Mouse (Mus musculus) liver, embryonic 14.5 days (tissue): ENCODE data around the gene Mrpl33. TPM values are rescaled to one million over a fixed set of nuclear protein-coding genes. Genes with fewer than 3 reads are reported as not detected.
"Not testable (repeated sequence)": the region's sequence is repeated elsewhere in the genome, so short reads cannot be mapped to it uniquely, and the experiment has no call there.

ENCODE experiments used
- ATAC-seq: fragments of 200-750 bp; cut with Nextera tagmentation; 2 replicates; pipeline ENCODE4 v1.8.0; 2017; ENCODE audit warnings: moderate number of reproducible peaks, mild to moderate bottlenecking, moderate library complexity; ENCODE audit not compliant: insufficient read depth
- DNase-seq, 3 experiments: peaks; one replicate each; pipeline ENCODE4 v3.0.0-alpha.2; 2012 to 2013; ENCODE audit warnings: low read depth in 3 of 3, low spot score in 3 of 3
- H3K27ac ChIP-seq: fragments of 300-500 bp; sonication (generic); 2 replicates; pipeline ENCODE4 v1.5.1; 2014; ENCODE audit warnings: moderate library complexity, mild to moderate bottlenecking, control low read depth, inconsistent platforms
- H3K27me3 ChIP-seq: fragments of 300-500 bp; sonication (generic); 2 replicates; pipeline ENCODE4 v1.6.1; 2014; ENCODE audit warnings: mild to moderate bottlenecking, low read length, moderate library complexity; ENCODE audit not compliant: control insufficient read depth, insufficient read depth
- H3K36me3 ChIP-seq: fragments of 300-500 bp; sonication (generic); replicated peaks from 2 replicates; pipeline ENCODE4 v1.6.1; 2014; ENCODE audit warnings: low read depth; ENCODE audit not compliant: control insufficient read depth, insufficient read depth
- H3K4me1 ChIP-seq, 2 experiments: fragments of 200-500 bp in 1 of 2; fragments of 300-500 bp in 1 of 2; sonication (generic) in 1 of 2; replicated peaks; 2 replicates each; pipeline ENCODE4 v1.6.1; 2012 to 2014; ENCODE audit warnings: antibody characterized with exemption in 1 of 2, inconsistent platforms in 1 of 2, low read length in 1 of 2; ENCODE audit not compliant: control insufficient read depth in 2 of 2, insufficient read depth in 2 of 2
- H3K4me2 ChIP-seq: fragments of 300-500 bp; sonication (generic); 2 replicates; pipeline ENCODE4 v1.6.1; 2014; ENCODE audit warnings: low read depth, mild to moderate bottlenecking, control low read depth, moderate library complexity
- H3K4me3 ChIP-seq, 2 experiments: fragments of 200-500 bp in 1 of 2; fragments of 300-500 bp in 1 of 2; sonication (generic) in 1 of 2; 2 replicates each; pipeline ENCODE4 v1.5.1; 2012 to 2014; ENCODE audit warnings: low read depth in 2 of 2, low read length in 2 of 2, mild to moderate bottlenecking in 2 of 2, control low read depth in 1 of 2, inconsistent platforms in 1 of 2, moderate library complexity in 1 of 2; ENCODE audit not compliant: insufficient read depth in 1 of 2
- H3K9ac ChIP-seq: fragments of 300-500 bp; sonication (generic); replicated peaks from 2 replicates; pipeline ENCODE4 v1.6.1; 2014; ENCODE audit warnings: mild to moderate bottlenecking, control low read depth, moderate library complexity
- H3K9me3 ChIP-seq: fragments of 300-500 bp; sonication (generic); 2 replicates; pipeline ENCODE4 v1.6.1; 2016; ENCODE audit warnings: low read length, mixed read lengths; ENCODE audit not compliant: control insufficient read depth
- CTCF ChIP-seq: IDR thresholded peaks from 2 replicates; pipeline ENCODE4 v1.5.1; 2016; ENCODE audit warnings: antibody characterized with exemption, low read depth, control low read depth
- EP300 ChIP-seq: IDR thresholded peaks from 2 replicates; pipeline ENCODE4 v1.6.1; 2016; ENCODE audit warnings: antibody characterized with exemption, low read depth
- WGBS: fragments of 180-500 bp; shearing (Covaris S2); extraction: QIAGEN DNeasy Blood & Tissue Kit; methylation state at CpG from one replicate; pipeline ENCODE4 v1.1.7; 2014; ENCODE audit not compliant: insufficient replicate concordance; 5-methylcytosine and 5-hydroxymethylcytosine counted together
- polyA plus RNA-seq, 2 experiments: library from polyadenylated mRNA; depleted of rRNA in 1 of 2; stranded (reverse) in 1 of 2; unstranded in 1 of 2; fragments of >200 nt; fragmentation: Nextera tagmentation in 1 of 2; extraction: Ambion mirVana in 1 of 2; gene quantifications; 2 replicates each; pipeline versions ENCODE4 v1.2.1 to v1.2.3; 2012 to 2014

Gene Mrpl33
- polyA plus RNA-seq, 2 experiments = 80.0 to 219 TPM

GRCm38 (mm10) chr5:31627117-31627516, 30.4 kb downstream of the Mrpl33 start:
- WGBS = 51% methylated on average over 3 of the region's 3 CpGs
- no peak overlapping the region for H3K4me2 ChIP-seq

GRCm38 (mm10) chr5:31627562-31628526, 31.1 kb downstream of the Mrpl33 start:
- Histone ChIP-seq H3K27me3 (no peaks in the 10 kb centered on the region), H3K4me3 (no peak overlapping the region), H3K27ac (no peak overlapping the region), H3K36me3 (no peaks in the 10 kb centered on the region; the same call in 1 of the 2 replicates), H3K4me1 (no peaks in the 10 kb centered on the region), H3K9me3 (no peaks in the 10 kb centered on the region), H3K9ac (no peak overlapping the region), H3K4me2 (no peak overlapping the region)
- DNase-seq (no peak), ATAC-seq (no peak)
- 71% methylated on average over 9 of the region's 9 CpGs for WGBS
- TF ChIP-seq CTCF (no peak), EP300 (no peak)

More at GRCm38 (mm10) chr5:31627117-31627516, 30.4 kb downstream of the Mrpl33 start:
- Histone ChIP-seq H3K9me3 (no peaks in the 10 kb centered on the region), H3K4me1 (no peaks in the 10 kb centered on the region), H3K4me3 (no peak overlapping the region), H3K27ac (no peak overlapping the region), H3K27me3 (no peaks in the 10 kb centered on the region), H3K9ac (no peak overlapping the region), H3K36me3 (no peaks in the 10 kb centered on the region; the same call in 1 of the 2 replicates)
- ATAC-seq (no peak), DNase-seq (no peak)
- TF ChIP-seq EP300 = no peak
- TF ChIP-seq CTCF = no peak

GRCm38 (mm10) chr5:31628555-31628954, 31.8 kb downstream of the Mrpl33 start:
- no peak for ATAC-seq
- WGBS = 83% methylated on average over 8 of the region's 8 CpGs
- Histone ChIP-seq H3K27me3 (no peaks in the 10 kb centered on the region), H3K4me1 (no peaks in the 10 kb centered on the region), H3K36me3 (no peaks in the 10 kb centered on the region), H3K27ac (no peak overlapping the region), H3K4me2 (no peak overlapping the region), H3K4me3 (no peak overlapping the region), H3K9ac (no peak overlapping the region), H3K9me3 (no peaks in the 10 kb centered on the region)
- DNase-seq = no peak
- no peak for TF ChIP-seq EP300
- no peak for TF ChIP-seq CTCF

- Histone ChIP-seq H3K4me2 (no peak overlapping the region), H3K36me3 (no peaks in the 10 kb centered on the region), H3K9me3 (no peaks in the 10 kb centered on the region), H3K4me3 (no peak overlapping the region), H3K4me1 (no peaks in the 10 kb centered on the region), H3K27me3 (no peaks in the 10 kb centered on the region), H3K27ac (no peak overlapping the region), H3K9ac (no peak overlapping the region)
- TF ChIP-seq EP300 (no peak), CTCF (no peak)
- WGBS = 66% methylated on average over 5 of the region's 5 CpGs
- DNase-seq (no peak), ATAC-seq (no peak)
Observed at GRCm38 (mm10) chr5:31630064-31630463, 33.3 kb downstream of the Mrpl33 start.

- H3K27me3 ChIP-seq, H3K36me3 ChIP-seq, H3K4me1 ChIP-seq, H3K4me3 ChIP-seq, DNase-seq, H3K9me3 ChIP-seq, H3K4me2 ChIP-seq, ATAC-seq, H3K9ac ChIP-seq, H3K27ac ChIP-seq: not testable (repeated sequence)
- 89% methylated on average over 4 of the region's 4 CpGs for WGBS
Observed at GRCm38 (mm10) chr5:31631169-31631568, 34.4 kb downstream of the Mrpl33 start.
